Comparison of ENCODE assay signal across 8 mouse cellular contexts in the genomic region with DNA sequence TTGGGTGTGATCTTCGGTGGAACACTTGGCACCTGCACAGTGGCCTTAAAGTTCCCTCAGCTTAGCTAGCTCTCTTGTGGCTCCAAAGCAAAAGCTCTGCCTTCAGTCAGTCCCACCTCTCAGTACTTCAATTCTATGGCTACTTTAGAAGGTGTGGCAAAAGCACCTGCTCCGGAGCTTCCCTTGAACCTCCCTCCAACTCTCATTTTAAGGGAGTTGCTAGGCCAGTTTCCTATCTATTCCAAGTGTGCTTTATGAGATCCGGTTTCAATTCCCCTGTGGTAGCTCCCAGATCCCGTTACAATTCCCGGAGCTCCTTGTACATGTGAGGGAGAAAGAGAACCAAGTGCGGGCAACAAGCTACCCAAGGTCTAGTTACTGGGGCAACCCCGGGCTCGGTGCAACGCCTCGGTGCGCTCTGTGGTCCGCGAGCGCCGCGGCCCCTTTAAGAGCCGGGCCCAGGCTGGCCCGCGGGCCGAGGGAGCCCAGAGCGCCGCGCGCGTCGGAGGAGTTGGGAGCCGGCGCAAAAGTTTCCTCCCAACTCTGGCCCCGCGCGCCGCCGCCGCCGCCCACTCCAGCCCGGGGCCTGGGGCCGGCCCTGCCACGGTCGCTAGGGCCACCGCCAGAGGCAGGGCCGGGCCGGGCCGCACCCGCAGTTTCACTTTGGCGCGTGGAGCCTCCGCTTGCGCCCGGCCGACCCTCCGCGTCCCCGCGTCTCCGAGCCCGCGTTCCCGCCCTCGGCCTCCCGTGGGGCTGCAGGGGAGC. TPM values are rescaled to one million over a fixed set of nuclear protein-coding genes. Genes with fewer than 3 reads are reported as not detected.
A peak's percentile ranks its signal among the peaks of the same experiment; 100 is the strongest.
DNase-seq lines count a peak whose midpoint lies in the region; ATAC-seq lines count a peak whose summit lies in the region.

TSS of gene Pard3b (plus strand) at position 478 of the 765 bp plus-strand sequence.

- DNase-seq in adrenal gland, adult (ENCODE audit: inconsistent age in 2 of 2, low spot score in 1 of 2): peak; percentile 81 to 92
- DNase-seq in gastrocnemius, postnatal 14 days: peak; percentile 79
- DNase-seq in left cerebral cortex, postnatal 36 days (ENCODE audit: low spot score in 2 of 2): peak; percentile 19 to 26
- peak; percentile 27 for DNase-seq in right cerebral cortex, postnatal 25 days
- DNase-seq in T-cell, adult 2 months (ENCODE audit: low spot score): no peak

- no peaks in the 10 kb centered on the region for H3K36me3 ChIP-seq in hindbrain, embryonic 16.5 days (ENCODE audit: control insufficient read depth, insufficient read depth, low read length)
- H3K36me3 ChIP-seq in megakaryocyte, embryonic 14.5 days (replicated peaks; ENCODE audit: low read length): no peaks in the 10 kb centered on the region

- peak within 1 kb of the TSS; percentile 75 for H3K9ac ChIP-seq in hindbrain, embryonic 16.5 days (ENCODE audit: low read depth, low read length)

- H3K4me3 ChIP-seq in hindbrain, embryonic 16.5 days (ENCODE audit: low read length): peak within 1 kb of the TSS; percentile 69
- peak within 1 kb of the TSS; percentile 98 for H3K4me3 ChIP-seq in megakaryocyte, embryonic 14.5 days (replicated peaks)

- H3K4me1 ChIP-seq in hindbrain, embryonic 16.5 days (ENCODE audit: control insufficient read depth, insufficient read depth, low read depth, low read length): peaks cover 3% of the 10 kb centered on the region; the same call in 1 of the 2 replicates
- peaks cover 60% of the 10 kb centered on the region for H3K4me1 ChIP-seq in megakaryocyte, embryonic 14.5 days

- H3K27me3 ChIP-seq in hindbrain, embryonic 16.5 days (replicated peaks; ENCODE audit: control insufficient read depth, insufficient read depth, low read length): no peaks in the 10 kb centered on the region
- H3K27me3 ChIP-seq in megakaryocyte, embryonic 14.5 days (replicated peaks): no peaks in the 10 kb centered on the region

- intact Hi-C loops in gastrocnemius, postnatal 14 days (cut with DNase I; ENCODE audit: low total_unique reads): no loop called here
- intact Hi-C loops in left cerebral cortex, postnatal 36 days (cut with DNase I): no loop called here

- H3K27ac ChIP-seq in hindbrain, embryonic 16.5 days (ENCODE audit: low read depth, low read length): peak within 1 kb of the TSS; percentile 6; the same call in 1 of the 2 replicates

- WGBS in hindbrain, embryonic 16.5 days: under 1% methylated on average over 54 of the region's 60 CpGs

- peak; percentile 77 for ATAC-seq in common myeloid progenitor, adult 5-6 weeks (replicated peaks; ENCODE audit: low read depth, poor library complexity, severe bottlenecking)
- ATAC-seq in hindbrain, embryonic 16.5 days: peak; percentile 91

- H3K9me3 ChIP-seq in hindbrain, embryonic 16.5 days (ENCODE audit: control insufficient read depth, low read length): no peaks in the 10 kb centered on the region
- H3K9me3 ChIP-seq in megakaryocyte, embryonic 14.5 days: no peaks in the 10 kb centered on the region

- peak within 1 kb of the TSS; percentile 80 for H3K4me2 ChIP-seq in hindbrain, embryonic 16.5 days (ENCODE audit: low read length)

RNA-seq across cellular contexts. Expression of gene Pard3b, which starts in this region (rescaled TPM):
- 7.4 and 9.6 TPM in 2 replicates for total RNA-seq in common myeloid progenitor, adult 5-6 weeks (2017)
- 1 to 10 TPM; 5.7 to 6.0 TPM for total RNA-seq in gastrocnemius, postnatal 14 days (2021)
- 7.3 and 8.9 TPM in 2 replicates for polyA plus RNA-seq in hindbrain, embryonic 16.5 days (2015; fragmentation: Nextera tagmentation; extraction: Ambion mirVana)
- 1 to 10 TPM; 2.7 to 4.0 TPM for total RNA-seq in left cerebral cortex, postnatal 36 days (2021)
- 5.2 and 5.6 TPM in 2 replicates for polyA plus RNA-seq in megakaryocyte, embryonic 14.5 days (2012; ENCODE audit: insufficient read depth, low replicate concordance)
